Mouse (Mus musculus) Patski (cell line): ENCODE results near the gene Hist1h4n. TPM values are rescaled to one million over a fixed set of nuclear protein-coding genes. Genes with fewer than 3 reads are reported as not detected.
"Not testable (repeated sequence)": the region's sequence is repeated elsewhere in the genome, so short reads cannot be mapped to it uniquely, and the experiment has no call there.

Source experiments
- ATAC-seq: fragments of 100-300 bp; one replicate; pipeline ENCODE4 v1.8.0; 2021
- CTCF ChIA-PET: fragments of 350-600 bp; sonication (Branson Sonifier 250); formaldehyde crosslinking; loops from one replicate; lab custom pipeline; 2022; ENCODE audit warnings: inconsistent platforms; lab: Charles Lee
- POLR2A ChIA-PET: fragments of 350-600 bp; sonication (Branson Sonifier 250); formaldehyde crosslinking; loops from one replicate; lab custom pipeline; 2022; ENCODE audit warnings: antibody characterized with exemption, inconsistent platforms; lab: Charles Lee
- DNase-seq: peaks from one replicate; pipeline ENCODE4 v3.0.0-alpha.2; 2011; ENCODE audit warnings: low read depth, low spot score
- H3K27me3 ChIP-seq: fragments of 371-371 bp; one replicate; pipeline ENCODE4 v1.5.1; 2021
- CTCF ChIP-seq: fragments of 100-300 bp; IDR thresholded peaks from one replicate; pipeline ENCODE4 v1.5.1; 2021
- in situ Hi-C: fragments of 300-500 bp; cut with MboI; formaldehyde crosslinking; loops from 3 replicates; pipeline ENCODE4 v1.11.1; 2018; ENCODE audit warnings: low pct_unique_long_range_greater_than_20kb, mixed read lengths
- polyA plus RNA-seq: library from polyadenylated mRNA; unstranded; gene quantifications from one replicate; pipeline ENCODE4 v1.2.3, GENCODE M21; 2021

The Hist1h4n gene
- polyA plus RNA-seq: not detected

- in situ Hi-C loops, CTCF ChIA-PET, H3K27me3 ChIP-seq, POLR2A ChIA-PET, DNase-seq: not testable (repeated sequence)
- peak; percentile 44 for ATAC-seq
These were observed at the start of gene Hist1h4n for GRCm38 (mm10) chr13:21831418-21832394. TSS of gene Hist1h4n (minus strand) at chr13:21832196.

- no peak for TF ChIP-seq CTCF
These were observed 48.7 kb upstream of the Hist1h4n start for GRCm38 (mm10) chr13:21880735-21881134.

GRCm38 (mm10) chr13:21865503-21865902 is 33.5 kb upstream of the Hist1h4n start:
- CTCF ChIA-PET, DNase-seq, ATAC-seq, POLR2A ChIA-PET: not testable (repeated sequence)
- in situ Hi-C loops: loop anchor here (25.0 kb wide), 1 partner anchor 1547 kb away; the partner anchor contains the start of gene Abt1
- peaks cover 21% of the 10 kb centered on the region for H3K27me3 ChIP-seq

More at GRCm38 (mm10) chr13:21880735-21881134, 48.7 kb upstream of the Hist1h4n start:
- ATAC-seq (no peak), DNase-seq (no peak)
- ChIA-PET CTCF (no interaction called here), POLR2A (no interaction called here)
- H3K27me3 ChIP-seq: no peaks in the 10 kb centered on the region
- in situ Hi-C loops: no loop called here

GRCm38 (mm10) chr13:21861608-21862007 is 29.6 kb upstream of the Hist1h4n start:
- no peak for TF ChIP-seq CTCF
- DNase-seq (no peak), ATAC-seq (no peak)
- in situ Hi-C loops: loop anchor here (25.0 kb wide), 1 partner anchor 1551 kb away; the partner anchor contains the start of gene Abt1
- ChIA-PET CTCF (interaction anchor here (0.6 to 1.4 kb wide), 2 partner anchors 8 to 166 kb away, joined by 3 read pairs; no protein-coding TSS in a partner anchor), POLR2A (no interaction called here)
- H3K27me3 ChIP-seq: peaks cover 15% of the 10 kb centered on the region

GRCm38 (mm10) chr13:21855698-21856162 is 23.7 kb upstream of the Hist1h4n start:
- in situ Hi-C loops: loop anchor here (25.0 kb wide), 1 partner anchor 1557 kb away; the partner anchor contains the start of gene Abt1
- DNase-seq (no peak), ATAC-seq (no peak)
- CTCF ChIA-PET: no interaction called here
- POLR2A ChIA-PET: interaction anchor here (0.5 kb wide), 1 partner anchor 1423 kb away, joined by 8 read pairs; no protein-coding TSS in a partner anchor
- TF ChIP-seq CTCF: no peak
- no peaks in the 10 kb centered on the region for H3K27me3 ChIP-seq

GRCm38 (mm10) chr13:21855146-21855545 is 23.1 kb upstream of the Hist1h4n start:
- peak; percentile 68 for ATAC-seq
- no peak for DNase-seq
- CTCF ChIA-PET: no interaction called here
- in situ Hi-C loops: loop anchor here (25.0 kb wide), 1 partner anchor 1557 kb away; the partner anchor contains the start of gene Abt1
- POLR2A ChIA-PET: no interaction called here
- no peaks in the 10 kb centered on the region for H3K27me3 ChIP-seq
- TF ChIP-seq CTCF: no peak

- ChIA-PET CTCF (no interaction called here), POLR2A (interaction anchor here (0.7 kb wide), 1 partner anchor 1731 kb away, joined by 3 read pairs; no protein-coding TSS in a partner anchor)
- TF ChIP-seq CTCF: no peak
- DNase-seq: no peak
- no peaks in the 10 kb centered on the region for H3K27me3 ChIP-seq
- ATAC-seq: no peak
- in situ Hi-C loops: loop anchor here (25.0 kb wide), 1 partner anchor 1560 kb away; the partner anchor contains the start of gene Abt1
These were observed 20.4 kb upstream of the Hist1h4n start for GRCm38 (mm10) chr13:21852215-21852945.

- DNase-seq, POLR2A ChIA-PET, ATAC-seq, CTCF ChIA-PET, H3K27me3 ChIP-seq: not testable (repeated sequence)
- in situ Hi-C loops: loop anchor here (25.0 kb wide), 1 partner anchor 1562 kb away; the partner anchor contains the start of gene Abt1
These were observed 18.7 kb upstream of the Hist1h4n start for GRCm38 (mm10) chr13:21850696-21851095.

- DNase-seq: no peak
- ATAC-seq: no peak
- no peak for TF ChIP-seq CTCF
- in situ Hi-C loops: no loop called here
- POLR2A ChIA-PET: no interaction called here
- CTCF ChIA-PET: no interaction called here
- no peaks in the 10 kb centered on the region for H3K27me3 ChIP-seq
These were observed 15.9 kb upstream of the Hist1h4n start for GRCm38 (mm10) chr13:21847883-21848282.

GRCm38 (mm10) chr13:21846356-21846755 is 14.4 kb upstream of the Hist1h4n start:
- ATAC-seq, POLR2A ChIA-PET, H3K27me3 ChIP-seq, CTCF ChIA-PET, DNase-seq, in situ Hi-C loops: not testable (repeated sequence)

GRCm38 (mm10) chr13:21840508-21840907 is 8.5 kb upstream of the Hist1h4n start:
- H3K27me3 ChIP-seq, POLR2A ChIA-PET, in situ Hi-C loops, DNase-seq, CTCF ChIA-PET: not testable (repeated sequence)
- peak; percentile 81 for ATAC-seq

GRCm38 (mm10) chr13:21833461-21833860 is 1.5 kb upstream of the Hist1h4n start, which contains the start of the genes Hist1h2ap and Hist1h2br:
TSS of gene Hist1h2ap (minus strand) at chr13:21833507.
TSS of gene Hist1h2br (plus strand) at chr13:21833743.
- DNase-seq, POLR2A ChIA-PET, H3K27me3 ChIP-seq, in situ Hi-C loops, CTCF ChIA-PET: not testable (repeated sequence)
- peak; percentile 94 for ATAC-seq
